Mouse (Mus musculus): ENCODE measurements around the gene Cfap46.

The Cfap46 gene

DNA sequence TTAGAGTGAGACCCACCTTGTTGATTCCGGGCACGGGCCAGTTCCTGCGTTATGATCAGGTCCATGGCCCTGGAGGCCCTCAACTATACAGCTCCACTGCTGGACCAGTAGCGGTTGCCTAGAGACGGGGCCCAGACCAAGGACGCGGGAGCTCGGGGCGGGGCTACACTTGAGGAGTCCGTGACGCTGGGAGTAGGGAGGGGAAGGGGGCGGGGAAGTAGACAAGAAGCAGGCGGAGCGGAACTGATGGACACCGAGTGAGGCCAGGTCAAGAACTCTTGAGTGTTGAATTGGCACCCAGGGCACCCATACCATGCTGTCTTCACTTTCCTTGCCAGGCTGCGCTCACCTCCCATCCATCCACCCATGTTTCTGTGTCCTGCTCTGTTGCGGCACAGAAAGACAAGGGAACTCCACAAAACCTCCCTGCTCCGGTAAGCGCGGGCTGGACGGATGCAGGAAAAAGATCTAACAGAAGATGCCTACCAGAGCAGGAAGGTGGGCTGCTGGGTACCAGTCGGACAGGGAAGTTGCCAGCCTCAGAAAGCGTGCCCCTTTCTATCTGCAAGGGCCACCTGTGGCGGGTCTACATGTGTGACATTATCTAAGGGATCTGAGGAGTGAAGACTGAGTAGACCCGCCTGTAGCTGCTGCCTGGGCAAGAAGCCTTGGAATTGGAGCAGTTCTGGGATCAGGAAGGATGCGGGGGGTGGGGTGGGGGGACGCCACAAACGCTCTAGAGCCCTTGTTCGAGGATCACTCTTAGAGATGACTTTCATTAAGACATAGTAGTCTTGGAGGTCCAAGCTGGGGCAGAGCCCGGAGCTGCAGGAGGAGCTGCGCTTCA lies at the start of gene Cfap46:
Gene Cfap46, minus strand, starts transcription at position 112 of the 847 bp plus-strand sequence.
- peak; percentile 74 to 81 for DNase-seq (ENCODE audit: low spot score in 2 of 2)

DNA sequence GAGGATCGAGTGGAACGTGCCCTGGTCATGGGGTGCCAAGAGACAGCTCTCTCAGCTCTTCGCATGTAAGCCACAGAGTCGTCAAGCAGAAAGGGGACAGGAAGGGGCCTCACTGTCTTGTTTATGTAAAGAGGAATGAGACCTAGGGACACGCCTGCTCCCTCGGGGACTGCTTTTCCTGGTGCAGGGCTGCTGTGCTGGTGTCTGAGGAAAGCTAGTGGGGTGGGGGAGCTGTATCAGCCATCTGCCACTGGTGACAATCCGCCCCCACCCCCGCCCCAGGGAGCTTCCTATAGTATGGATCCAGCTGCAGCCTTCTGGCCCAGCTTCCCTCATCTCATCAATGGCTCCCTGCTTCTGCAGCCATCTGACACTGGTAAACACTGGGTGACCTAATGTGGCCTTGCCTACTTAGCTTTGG lies 47.7 kb upstream of the Cfap46 start:
- DNase-seq (ENCODE audit: low spot score in 2 of 2): no peak

DNA sequence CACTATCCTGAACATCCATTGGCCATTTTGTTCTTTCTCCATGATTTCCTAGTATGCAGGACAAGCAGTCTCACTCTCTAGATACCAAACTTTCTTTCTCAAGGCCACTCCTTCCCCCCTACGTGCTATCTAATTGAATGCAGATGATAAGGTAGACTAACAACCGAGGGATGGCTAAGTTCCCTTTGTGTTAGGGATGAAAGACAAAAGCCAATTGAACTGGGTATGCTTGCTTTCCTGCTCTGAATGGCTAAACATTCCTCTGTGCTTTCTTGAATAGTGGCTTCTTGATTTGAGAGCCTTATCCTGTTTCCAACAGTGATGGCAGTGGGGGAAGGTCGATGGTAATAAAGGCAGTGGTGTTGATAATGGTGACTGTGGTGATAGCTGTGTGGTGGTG lies 43.5 kb upstream of the Cfap46 start:
- no peak for DNase-seq (ENCODE audit: low spot score in 2 of 2)

DNA sequence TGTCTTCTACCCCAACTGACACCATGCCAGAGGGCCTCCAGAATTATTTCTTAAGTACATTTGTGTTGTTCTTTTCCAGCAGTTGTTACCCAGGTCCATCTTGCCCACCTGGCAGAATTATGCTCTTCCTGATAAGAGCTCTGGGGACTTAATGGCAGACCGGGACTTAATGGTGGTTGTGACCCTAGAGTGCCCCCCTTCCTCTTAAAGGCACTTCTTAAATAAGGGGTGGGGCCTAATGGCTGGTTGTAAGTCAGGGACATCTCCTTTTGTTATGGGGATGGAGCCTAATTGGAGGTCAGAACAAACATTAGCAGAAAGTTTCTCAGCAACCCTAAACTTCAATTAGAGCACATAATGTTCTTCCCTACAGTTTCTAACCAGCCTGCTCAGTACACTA lies 42.0 kb upstream of the Cfap46 start:
- no peak for DNase-seq (ENCODE audit: low spot score in 2 of 2)

DNA sequence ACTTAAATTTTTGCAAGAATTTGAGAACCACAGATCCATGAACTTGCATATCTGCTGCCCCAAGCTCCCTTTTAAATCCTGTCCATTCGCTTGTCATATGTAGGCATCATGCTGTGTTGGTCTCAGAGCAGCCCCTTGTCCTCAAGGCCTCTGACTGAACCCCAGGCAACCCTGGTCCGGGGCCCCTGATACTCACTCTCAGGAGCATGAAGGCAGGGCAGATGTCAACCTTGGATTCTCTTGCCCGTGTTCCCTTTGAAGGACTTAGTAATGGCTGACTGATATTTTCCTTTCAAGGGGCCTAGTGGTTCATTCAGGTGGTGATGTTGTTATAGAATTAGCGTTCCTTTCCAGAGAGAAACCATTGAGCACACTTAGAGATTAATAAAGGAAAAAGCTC lies 40.4 kb upstream of the Cfap46 start:
- DNase-seq (ENCODE audit: low spot score in 2 of 2): no peak

DNA sequence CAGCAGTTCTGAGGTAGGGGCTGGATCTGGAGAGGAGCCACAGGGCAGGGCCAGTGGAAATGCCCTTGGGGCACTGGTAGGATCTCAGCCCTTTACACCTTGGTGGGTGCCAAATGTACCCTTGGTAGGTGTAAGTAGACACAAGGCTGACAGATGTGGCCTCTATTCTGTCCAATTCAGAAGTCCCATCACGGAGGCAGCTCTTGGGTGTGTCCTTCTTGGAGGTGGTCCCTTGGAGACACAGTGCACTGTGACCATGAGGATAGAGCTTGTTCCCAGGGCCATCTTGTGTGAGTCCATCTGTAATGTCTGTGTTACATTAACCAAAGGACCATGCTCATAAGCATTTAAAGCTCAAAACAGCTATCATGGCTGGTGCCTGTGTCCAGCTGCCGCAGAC lies 37.6 kb upstream of the Cfap46 start:
- DNase-seq (ENCODE audit: low spot score in 2 of 2): no peak

DNA sequence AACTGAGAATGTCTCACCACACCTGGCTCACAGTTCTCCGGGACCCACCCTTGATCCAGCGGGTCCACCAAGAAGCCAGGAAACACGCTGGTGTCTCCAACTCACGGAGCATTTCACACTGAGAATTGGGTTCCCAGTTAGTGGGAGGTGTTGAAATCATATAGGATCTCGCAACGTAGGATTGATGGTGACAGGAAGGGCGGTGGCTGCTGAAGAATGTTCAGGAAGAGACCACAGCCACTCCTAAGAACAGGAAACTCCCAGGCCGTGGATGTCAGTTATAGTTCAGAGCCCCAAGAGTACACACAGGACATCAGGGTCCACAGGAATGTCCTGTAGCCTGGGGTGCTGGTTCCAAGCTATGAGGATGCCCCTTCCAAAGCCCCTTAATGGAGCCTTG lies 34.2 kb upstream of the Cfap46 start:
- no peak for DNase-seq (ENCODE audit: low spot score in 2 of 2)

DNA sequence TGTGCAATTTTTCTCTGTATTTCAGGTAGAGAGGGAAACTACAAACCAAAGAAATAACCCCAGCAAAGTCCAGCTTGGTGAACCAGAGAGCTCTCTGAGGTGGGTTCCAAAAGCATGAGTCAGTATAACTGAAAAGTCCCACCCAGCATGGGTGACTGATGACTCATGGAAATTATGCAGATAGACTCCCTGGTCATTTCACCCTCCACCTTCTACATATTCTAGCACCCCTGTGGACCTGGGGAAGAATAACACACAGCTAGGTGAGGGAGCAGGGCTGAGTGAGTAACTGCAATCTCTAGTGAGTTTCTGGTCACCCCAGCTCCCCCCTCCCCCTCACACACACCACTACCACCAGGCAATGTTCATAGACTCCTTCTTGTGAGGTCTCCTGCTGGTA lies 28.2 kb upstream of the Cfap46 start:
- no peak for DNase-seq (ENCODE audit: low spot score in 2 of 2)

DNA sequence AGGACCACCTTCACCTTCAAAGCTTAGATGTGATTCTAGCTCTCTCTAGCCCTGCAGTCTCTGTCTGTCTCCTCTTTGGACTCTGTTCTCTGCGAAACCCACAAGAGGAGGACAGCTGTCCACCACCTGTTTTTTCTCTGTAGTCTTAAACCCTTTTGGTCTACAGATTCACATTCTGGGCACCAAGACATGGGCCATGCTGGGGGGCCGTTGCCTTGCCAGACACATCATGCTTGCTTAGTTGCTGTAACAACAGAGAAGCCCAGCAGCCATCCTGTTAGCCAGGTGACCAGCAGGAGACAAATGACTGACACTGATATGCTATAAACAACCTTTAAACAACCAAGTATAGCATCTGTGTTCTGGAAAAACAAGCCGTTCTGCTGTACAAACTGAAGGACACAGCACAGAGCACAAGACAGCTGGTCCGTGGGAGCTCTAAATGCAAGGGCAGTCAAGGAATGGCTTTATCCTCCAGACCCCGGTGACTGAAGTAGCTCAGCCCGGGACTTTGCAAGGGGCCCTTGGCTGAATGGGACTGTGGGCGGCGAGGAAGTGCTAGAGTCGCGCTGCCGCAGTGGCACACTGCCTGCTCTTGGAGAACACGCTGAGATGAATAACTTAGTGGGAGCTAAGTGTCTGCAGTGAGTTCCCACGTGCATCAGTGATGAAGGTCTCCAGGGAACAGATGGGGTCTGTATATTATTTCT lies 22.9 kb upstream of the Cfap46 start:
- peak; percentile 70 for DNase-seq (ENCODE audit: low spot score in 2 of 2)

DNA sequence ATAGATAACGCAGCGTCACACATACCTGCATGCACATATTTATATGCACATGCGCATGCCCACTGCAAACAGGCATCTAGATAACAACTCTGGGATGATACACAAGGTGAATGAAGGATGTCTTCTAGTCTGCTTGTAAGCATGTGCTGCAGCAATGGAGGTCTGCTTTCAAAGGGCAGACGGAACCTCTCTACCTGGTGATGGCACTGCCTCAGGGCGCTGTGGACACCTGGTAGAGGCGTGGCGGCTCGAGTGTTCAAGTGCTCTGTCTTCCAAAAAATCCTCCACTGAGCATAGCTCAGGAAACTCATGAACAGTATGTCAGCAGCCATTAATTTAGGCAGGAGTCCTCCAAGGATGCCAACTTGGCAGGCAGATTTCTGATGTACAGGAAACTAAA lies 22.2 kb upstream of the Cfap46 start:
- no peak for DNase-seq (ENCODE audit: low spot score in 2 of 2)

DNA sequence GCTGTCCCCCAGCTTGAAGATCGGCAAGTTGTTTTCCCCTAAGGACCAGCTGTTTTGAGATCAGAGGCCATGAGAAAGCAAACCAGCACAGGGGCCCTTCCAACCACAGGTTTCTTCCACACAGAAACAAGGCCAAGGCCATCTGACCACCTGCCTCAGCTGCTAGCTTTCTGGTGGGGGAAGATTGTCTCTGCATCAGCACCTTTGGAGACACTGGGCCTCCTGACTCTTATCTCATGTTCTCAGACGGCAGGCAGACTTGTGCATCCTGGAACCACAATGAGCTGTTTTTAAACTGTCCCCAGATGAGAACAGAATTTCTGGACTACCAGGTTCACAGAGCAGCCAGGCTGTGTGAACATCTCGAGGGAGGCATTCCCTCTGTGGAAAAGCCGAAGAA lies 21.5 kb upstream of the Cfap46 start:
- DNase-seq (ENCODE audit: low spot score in 2 of 2): no peak

DNA sequence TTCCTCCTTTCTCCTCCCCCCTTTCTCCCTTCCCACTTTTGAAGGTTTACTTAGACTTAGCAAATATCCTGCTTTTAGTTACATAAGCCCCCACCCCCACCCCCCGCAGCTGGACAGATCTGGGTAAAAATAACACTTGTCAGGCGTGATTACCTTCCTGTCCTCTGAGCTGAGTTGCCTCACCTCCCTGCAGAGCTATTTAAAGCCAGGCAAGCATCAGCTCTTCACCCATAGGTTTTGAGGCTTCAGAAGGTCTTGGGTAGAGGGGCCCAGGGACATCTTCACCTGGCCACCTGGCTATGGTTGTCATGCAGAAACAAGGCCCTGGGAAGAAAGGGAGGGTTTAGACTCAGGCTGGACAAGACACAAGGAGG lies 20.2 kb upstream of the Cfap46 start:
- no peak for DNase-seq (ENCODE audit: low spot score in 2 of 2)

DNA sequence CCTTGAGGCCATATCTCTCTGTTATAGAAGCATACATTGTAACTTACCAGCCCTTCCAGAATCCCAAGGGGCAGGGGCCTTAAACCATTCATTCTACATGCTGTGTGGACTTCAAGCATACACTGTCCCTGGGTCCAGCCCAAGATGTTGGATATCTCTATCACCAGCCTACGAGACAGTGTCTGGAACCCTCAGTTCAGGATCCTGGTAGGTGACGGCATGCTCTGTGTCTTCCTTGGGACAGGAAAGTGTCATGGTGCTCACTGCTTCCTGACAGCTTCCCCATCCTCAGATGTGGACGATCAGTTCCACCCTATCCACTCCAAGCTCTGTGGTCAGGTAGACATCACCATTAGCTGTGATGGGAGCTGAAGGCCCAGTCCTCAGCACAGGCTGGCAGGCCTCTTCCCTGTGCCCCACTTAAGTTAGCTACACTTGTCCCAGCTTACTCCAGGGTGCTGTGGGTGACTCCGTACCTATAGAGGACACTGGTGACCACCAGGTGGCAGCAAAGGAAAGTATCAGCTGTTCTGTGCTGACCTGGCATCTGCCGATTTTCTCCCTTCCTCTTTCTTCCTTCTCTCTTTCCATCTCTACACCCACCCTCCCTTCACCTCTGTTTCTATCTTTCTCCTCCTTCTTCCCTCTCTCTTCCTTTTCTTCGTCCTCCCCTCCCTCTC lies 19.7 kb upstream of the Cfap46 start:
- DNase-seq (ENCODE audit: low spot score in 2 of 2): peak; percentile 85 to 91

DNA sequence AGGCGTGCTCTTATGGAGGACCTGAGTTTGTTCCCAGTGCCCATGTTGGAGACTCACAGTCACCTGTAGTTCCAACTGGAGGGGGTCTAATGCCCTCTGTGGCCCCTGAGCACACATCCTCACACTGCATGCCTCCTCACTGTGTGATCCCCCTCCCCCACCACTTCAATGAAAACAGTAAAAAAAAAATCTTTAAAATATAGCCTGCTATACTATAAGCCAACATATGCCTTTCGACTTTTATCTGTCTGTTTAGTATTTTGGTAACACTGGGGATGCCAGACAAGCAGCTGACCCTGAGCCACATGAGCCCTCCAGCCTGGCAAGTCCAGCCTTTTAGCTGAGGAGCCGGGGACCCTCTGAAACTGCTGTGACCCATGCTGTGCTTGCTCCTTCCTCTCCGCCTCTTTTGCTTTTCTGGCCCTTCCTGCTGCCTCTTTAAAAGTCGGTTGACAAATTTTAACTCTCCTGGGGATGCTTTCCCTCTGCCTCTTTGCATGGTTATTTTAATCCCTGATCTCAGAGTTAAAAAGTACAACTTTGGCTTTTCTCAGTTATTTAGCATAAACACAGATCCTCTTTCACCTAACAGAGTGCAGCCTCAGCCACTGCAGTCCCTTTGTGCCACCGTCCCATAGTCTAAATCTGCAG lies 18.2 kb upstream of the Cfap46 start:
- no peak for DNase-seq (ENCODE audit: low spot score in 2 of 2)

DNA sequence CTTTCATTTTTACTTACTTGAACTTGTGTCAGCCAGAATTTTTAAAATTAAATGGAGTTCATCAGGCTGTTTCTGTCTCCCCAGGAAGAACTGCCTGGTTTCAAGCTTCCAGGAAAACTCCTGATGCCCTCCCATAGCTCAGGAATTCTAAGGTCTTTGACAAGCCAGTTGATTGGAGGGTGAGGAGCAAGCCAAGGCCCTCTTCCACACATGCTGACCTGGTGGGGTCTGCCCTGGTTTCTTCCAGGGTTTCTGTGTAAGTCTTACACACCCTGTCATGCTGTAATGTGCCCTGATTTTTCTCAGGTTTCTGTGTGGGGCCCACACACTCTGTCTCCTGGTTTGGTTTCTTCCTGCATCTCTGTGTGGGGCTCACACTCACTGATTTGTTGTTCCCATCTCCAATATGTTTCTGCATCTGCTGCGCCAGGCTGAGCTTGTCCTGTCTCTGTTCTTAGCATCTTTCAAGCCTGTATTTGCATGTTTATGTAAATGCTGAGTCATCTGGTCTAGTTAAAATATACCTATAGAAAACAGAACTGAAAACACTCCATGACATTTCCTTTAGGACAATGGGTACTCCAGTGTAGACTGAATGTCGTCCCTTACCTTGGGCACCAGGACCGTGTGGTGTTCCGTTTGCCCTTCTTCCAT lies 9.2 kb upstream of the Cfap46 start:
- DNase-seq (ENCODE audit: low spot score in 2 of 2): peak; percentile 47 to 75

DNA sequence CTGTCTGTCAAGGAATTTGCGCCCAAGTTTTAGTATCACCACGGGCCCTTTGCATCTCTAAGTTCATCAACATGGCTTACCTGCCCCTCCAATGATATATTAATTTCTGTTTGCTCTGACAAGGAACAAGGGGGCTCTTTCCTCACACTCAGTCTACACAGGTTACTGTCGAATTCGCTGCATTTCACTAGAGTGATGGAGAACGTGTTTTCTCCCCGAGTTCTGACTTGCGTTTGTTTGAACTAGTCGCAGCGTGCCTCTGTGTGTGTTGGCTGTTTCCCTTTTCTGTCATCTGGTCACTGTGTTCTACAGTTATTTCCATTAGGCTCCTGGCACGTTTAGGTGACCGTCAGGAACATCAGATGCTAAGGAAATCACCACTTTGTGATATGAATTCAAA lies 8.6 kb upstream of the Cfap46 start:
- no peak for DNase-seq (ENCODE audit: low spot score in 2 of 2)

DNA sequence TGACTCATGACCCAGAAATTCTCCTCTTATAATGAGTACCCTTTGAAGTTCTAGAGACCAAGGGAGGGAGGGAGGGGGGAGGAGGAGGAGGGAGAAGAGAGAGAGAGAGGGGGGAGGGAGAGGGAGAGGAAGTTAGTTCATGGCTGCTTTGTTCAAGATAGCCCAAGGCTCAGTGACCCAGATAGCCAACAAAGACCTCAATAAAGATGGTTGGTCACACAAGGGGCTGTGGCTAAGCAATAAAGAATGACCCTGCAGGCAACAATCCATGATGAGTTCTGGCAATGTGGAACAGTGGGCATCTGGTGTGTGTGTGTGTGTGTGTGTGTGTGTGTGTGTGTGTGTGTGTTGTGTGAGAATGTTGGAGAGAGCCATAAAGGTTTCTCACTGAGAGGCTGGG lies 1.7 kb upstream of the Cfap46 start:
- DNase-seq (ENCODE audit: low spot score in 2 of 2): no peak

DNA sequence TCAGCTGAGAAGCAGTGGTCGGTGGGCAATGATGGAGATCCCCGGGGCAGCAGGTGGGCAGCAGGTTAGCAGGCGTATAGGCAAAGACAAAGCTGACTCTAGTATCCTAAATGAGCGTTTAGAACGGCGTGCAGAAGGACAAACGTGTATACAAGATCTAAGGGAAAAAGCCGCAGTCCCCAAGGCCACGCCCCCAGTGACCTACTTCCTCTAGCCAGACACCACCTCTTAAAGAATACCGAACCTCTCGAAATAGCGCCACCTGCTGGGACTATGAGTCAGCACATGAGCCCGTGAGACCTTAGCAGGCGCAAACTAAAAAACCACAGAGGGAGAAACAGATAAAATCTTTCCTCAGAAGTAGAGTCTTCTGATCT lies 924 bp upstream of the Cfap46 start:
- peak; percentile 88 to 95 for DNase-seq (ENCODE audit: low spot score in 2 of 2)

DNA sequence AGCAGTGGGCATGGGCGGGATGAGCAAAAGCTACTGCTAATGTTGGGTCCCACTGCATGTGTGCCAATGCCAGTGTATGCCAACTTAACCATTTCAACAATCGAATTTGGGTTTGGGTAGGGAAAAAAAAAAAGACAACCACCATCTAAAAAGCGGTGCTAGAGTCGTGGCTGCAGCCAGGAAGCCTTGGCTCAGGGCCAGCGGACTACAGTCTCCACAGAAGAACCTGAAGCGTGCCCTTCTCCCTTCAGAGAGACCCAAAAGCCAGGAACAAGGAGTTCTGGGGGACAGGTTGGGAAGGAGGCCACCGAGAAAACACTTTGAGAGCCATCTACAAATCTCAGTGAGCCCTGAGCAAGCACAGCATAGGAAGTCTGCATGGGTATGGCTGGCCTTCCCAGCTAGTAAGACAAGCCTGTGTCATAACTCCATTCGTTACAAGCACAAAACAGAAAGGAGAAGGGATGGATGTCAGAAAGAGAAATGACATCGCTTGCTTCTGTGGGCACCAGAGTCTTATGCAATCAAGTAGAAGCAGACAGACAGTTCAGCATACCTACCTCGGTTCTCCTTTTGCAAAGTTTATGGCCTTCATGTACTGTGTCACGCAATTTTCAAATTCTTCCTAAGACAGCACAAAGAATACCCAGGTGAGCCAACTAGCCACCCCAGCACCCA lies 1.6 kb downstream of the Cfap46 start:
- no peak for DNase-seq (ENCODE audit: low spot score in 2 of 2)

DNA sequence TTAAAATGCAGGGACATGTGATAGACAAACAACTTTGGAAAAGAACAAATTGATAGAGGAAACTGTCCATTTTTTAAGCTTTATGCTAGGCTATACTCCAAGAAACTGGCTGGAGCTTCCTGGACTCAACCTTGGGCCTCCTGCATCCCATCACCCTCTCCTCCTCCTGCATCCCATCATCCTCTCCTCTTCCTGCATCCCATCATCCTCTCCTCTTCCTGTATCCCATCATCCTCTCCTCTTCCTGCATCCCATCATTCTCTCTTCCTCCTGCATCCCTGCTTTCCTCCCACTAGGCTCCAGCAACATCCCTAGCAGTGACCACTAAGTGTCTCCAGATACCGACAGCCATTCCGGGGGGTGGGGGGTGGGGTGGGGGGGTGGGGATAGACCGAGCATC lies 7.2 kb downstream of the Cfap46 start:
- DNase-seq (ENCODE audit: low spot score in 2 of 2): no peak

DNA sequence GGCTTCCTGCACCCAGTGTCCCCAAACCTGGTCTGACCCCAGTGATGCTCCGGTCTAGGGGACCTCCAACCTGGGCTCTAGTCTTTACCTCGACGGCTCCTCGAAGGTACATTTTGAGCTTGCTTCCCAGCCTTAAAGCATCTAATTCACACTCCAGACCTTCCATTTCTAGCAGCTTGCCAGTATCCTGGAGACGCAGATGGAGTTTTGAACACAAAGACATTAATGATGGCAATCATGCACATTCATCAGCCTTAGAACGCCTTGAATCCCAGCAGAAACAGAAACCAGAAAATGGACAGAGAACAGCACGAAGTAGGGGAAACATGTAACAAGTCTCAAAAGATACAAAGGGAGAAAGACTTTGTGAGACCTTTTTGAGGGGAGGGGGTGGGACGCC lies 16.7 kb downstream of the Cfap46 start:
- peak in 1 of 2 experiments; percentile 20 for DNase-seq (ENCODE audit: low spot score in 2 of 2)
